Mouse (Mus musculus) C3H10T1/2 (cell line): ENCODE data around the gene Kmt2c. TPM values are rescaled to one million over a fixed set of nuclear protein-coding genes. Genes with fewer than 3 reads are reported as not detected.

Experiments used
- polyA plus RNA-seq, 2 experiments: library from polyadenylated mRNA; unstranded; fragments of >200 nt; fragmentation: generic; extraction: Trizol; gene quantifications; one replicate each; pipeline ENCODE4 v1.2.1; 2012; ENCODE audit warnings: missing spikeins in 2 of 2

Gene Kmt2c
- 1 to 10 TPM in 1 of 2 experiments, under 1 TPM in 1; 0.27 to 4.9 TPM for polyA plus RNA-seq

GRCm38 (mm10) chr5:25498346-25498820 is at the start of gene Kmt2c:
Kmt2c (minus strand) TSS chr5:25498783.

GRCm38 (mm10) chr5:25515767-25516166 is 17.2 kb upstream of the Kmt2c start, which contains the start of gene Cct8l1:
Cct8l1 (plus strand) TSS chr5:25516067.

GRCm38 (mm10) chr5:25222752-25223702 is 275.6 kb downstream of the Kmt2c start, which contains the start of gene E130116L18Rik:
E130116L18Rik (minus strand) TSS chr5:25223153.

Other genes starting within 250 kb of the Kmt2c start
- gene Cct8l1, start 17.3 kb upstream of the Kmt2c start, polyA plus RNA-seq = under 1 TPM in 1 of 2 experiments, not detected in 1; 0.02 TPM
- 1 to 10 TPM; 1.6 to 4.8 TPM for gene Xrcc2, start 207.0 kb upstream of the Kmt2c start, polyA plus RNA-seq